Mouse (Mus musculus): ENCODE data around the gene Mipep. TPM values are rescaled to one million over a fixed set of nuclear protein-coding genes. Genes with fewer than 3 reads are reported as not detected.

Mipep gene
- total RNA-seq, 1 experiment = 7.9 TPM

DNA sequence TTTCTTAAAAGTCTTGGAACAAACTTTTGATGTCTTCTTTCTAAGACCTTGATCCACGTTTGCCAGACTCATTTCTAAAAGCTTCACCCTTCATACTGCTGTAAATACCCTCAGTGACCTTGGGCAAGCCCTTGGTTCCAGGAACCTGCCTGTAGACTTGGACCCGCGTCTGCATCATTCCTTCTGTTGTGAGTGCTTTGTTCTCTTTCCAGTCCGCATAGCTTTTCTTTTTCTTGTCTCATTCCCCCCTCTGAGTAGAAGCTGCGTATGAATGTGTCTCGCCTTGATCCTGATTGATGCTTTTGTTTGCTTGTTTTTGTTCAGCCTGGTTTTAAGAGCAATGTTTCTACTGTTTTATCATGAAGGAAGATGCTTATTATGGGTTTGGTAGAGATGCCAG is 52.3 kb downstream of the Mipep start:
- no peaks in the 10 kb centered on the region for H3K9me3 ChIP-seq (ENCODE audit: control insufficient read depth, insufficient read depth, low read depth, low read length)
- in situ Hi-C loops (cut with MboI; ENCODE audit: low sequenced_read_pairs in 2 of 2, unreplicated experiment in 2 of 2) = no loop called here

DNA sequence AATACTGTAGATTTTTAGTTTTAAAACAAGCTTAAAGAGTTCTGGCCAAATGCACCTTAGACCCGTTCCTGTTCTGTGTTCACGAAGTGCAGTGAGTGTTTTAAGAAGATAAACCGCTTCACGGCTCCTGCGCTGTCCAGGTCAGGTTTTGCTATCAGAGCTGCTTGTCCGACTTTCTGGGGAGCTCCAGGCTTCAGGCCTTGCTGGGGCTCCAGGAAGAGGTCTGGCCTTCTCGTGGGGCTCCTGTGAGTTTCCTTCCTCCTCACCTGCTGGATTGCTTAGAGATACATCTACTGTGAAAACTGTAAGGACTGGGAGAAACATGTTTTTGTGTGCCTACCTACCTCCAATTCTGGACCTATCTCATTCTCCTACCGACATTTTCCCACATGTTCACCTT is 55.3 kb downstream of the Mipep start:
- no peak for DNase-seq (ENCODE audit: low read depth, low spot score)
- Histone ChIP-seq H3K4me1 (ENCODE audit: control insufficient read depth in 2 of 2, insufficient read depth in 2 of 2, low read length in 2 of 2, poor library complexity in 1 of 2) (peaks cover 11 to 19% of the 10 kb centered on the region in 2 experiments), H3K27ac (ENCODE audit: insufficient read depth, low read depth, low read length, poor library complexity, severe bottlenecking) (no peak overlapping the region), H3K4me3 (ENCODE audit: insufficient read depth in 1 of 2, low read depth in 1 of 2, low read length in 2 of 2, poor library complexity in 1 of 2, severe bottlenecking in 1 of 2) (no peak overlapping the region), H3K9me3 (ENCODE audit: control insufficient read depth, insufficient read depth, low read depth, low read length) (no peaks in the 10 kb centered on the region), H3K9ac (ENCODE audit: insufficient read depth, low read depth, low read length, poor library complexity, severe bottlenecking) (no peak overlapping the region), H3K36me3 (ENCODE audit: control insufficient read depth, insufficient read depth, low read length, poor library complexity, severe bottlenecking) (no peaks in the 10 kb centered on the region; the same call in 1 of the 2 replicates)
- in situ Hi-C loops (cut with MboI; ENCODE audit: low sequenced_read_pairs in 2 of 2, unreplicated experiment in 2 of 2) = no loop called here
- TF ChIP-seq ZC3H11A (IDR thresholded peaks at IDR 0.05; ENCODE audit: borderline replicate concordance, low read depth, low read length) (no peak), ZNF384 (IDR thresholded peaks at IDR 0.05; ENCODE audit: low read depth, low read length) (no peak), CHD2 (IDR thresholded peaks at IDR 0.05; ENCODE audit: low read depth, low read length) (no peak), HCFC1 (IDR thresholded peaks at IDR 0.05; ENCODE audit: borderline replicate concordance, insufficient read depth, low read length) (no peak), MAFK (IDR thresholded peaks at IDR 0.05; ENCODE audit: insufficient read depth, low read depth, low read length) (no peak)

More for the DNA sequence above, 52.3 kb downstream of the Mipep start:
- H3K4me1 ChIP-seq (ENCODE audit: control insufficient read depth in 2 of 2, insufficient read depth in 2 of 2, low read length in 2 of 2, poor library complexity in 1 of 2) = peaks cover 10 to 18% of the 10 kb centered on the region in 2 experiments
- DNase-seq (ENCODE audit: low read depth, low spot score) = peak; percentile 33
- peak; percentile 59 for TF ChIP-seq CHD2 (IDR thresholded peaks at IDR 0.05; ENCODE audit: low read depth, low read length)
- TF ChIP-seq MAFK (IDR thresholded peaks at IDR 0.05; ENCODE audit: insufficient read depth, low read depth, low read length) = no peak
- no peaks in the 10 kb centered on the region for H3K36me3 ChIP-seq (ENCODE audit: control insufficient read depth, insufficient read depth, low read length, poor library complexity, severe bottlenecking)
- no peak overlapping the region for H3K9ac ChIP-seq (ENCODE audit: insufficient read depth, low read depth, low read length, poor library complexity, severe bottlenecking)
- no peak overlapping the region; the same call in 1 of the 2 replicates for H3K27ac ChIP-seq (ENCODE audit: insufficient read depth, low read depth, low read length, poor library complexity, severe bottlenecking)
- no peak overlapping the region for H3K4me3 ChIP-seq (ENCODE audit: insufficient read depth in 1 of 2, low read depth in 1 of 2, low read length in 2 of 2, poor library complexity in 1 of 2, severe bottlenecking in 1 of 2)

DNA sequence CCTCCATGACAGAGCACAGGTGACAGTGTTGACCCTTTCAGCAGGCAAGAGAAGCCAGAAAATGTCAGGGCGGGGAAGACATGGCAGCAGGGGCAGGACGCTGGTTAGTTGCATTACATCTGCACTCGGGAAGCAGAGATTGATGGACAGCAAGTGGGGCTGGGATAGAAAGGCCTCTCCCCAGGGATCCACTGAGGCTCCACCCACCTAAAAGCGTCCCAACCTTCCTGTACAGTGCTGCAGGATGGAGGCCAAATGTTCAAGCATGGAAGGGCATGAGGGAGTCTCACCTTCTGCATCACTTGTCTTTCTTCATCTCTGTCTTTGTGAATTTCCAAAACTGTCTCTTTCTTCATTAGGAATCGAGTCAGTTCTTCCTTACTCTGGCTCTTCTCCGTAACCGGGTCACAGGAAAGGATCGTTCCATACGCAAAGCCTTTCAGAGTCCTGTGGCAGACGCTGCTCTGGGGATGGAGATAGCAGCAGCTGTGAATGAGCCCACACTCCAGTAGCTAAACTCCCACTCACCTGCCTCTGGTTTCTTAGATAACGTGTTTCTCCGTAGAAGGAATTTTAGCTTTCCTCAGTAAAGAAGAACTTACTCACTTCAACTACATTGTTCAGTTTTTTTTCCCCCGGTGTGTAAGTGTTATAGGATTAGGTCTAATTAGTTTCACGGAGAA is 57.7 kb downstream of the Mipep start:
- H3K36me3 ChIP-seq (ENCODE audit: control insufficient read depth, insufficient read depth, low read length, poor library complexity, severe bottlenecking) = no peaks in the 10 kb centered on the region; the same call in 1 of the 2 replicates
- TF ChIP-seq ZC3H11A (IDR thresholded peaks at IDR 0.05; ENCODE audit: borderline replicate concordance, low read depth, low read length) (no peak), CHD2 (IDR thresholded peaks at IDR 0.05; ENCODE audit: low read depth, low read length) (no peak), HCFC1 (IDR thresholded peaks at IDR 0.05; ENCODE audit: borderline replicate concordance, insufficient read depth, low read length) (no peak), MAFK (IDR thresholded peaks at IDR 0.05; ENCODE audit: insufficient read depth, low read depth, low read length) (no peak), ZNF384 (IDR thresholded peaks at IDR 0.05; ENCODE audit: low read depth, low read length) (no peak)
- no peaks in the 10 kb centered on the region for H3K9me3 ChIP-seq (ENCODE audit: control insufficient read depth, insufficient read depth, low read depth, low read length)
- in situ Hi-C loops (cut with MboI; ENCODE audit: low sequenced_read_pairs in 2 of 2, unreplicated experiment in 2 of 2) = no loop called here
- no peak for DNase-seq (ENCODE audit: low read depth, low spot score)
- no peak overlapping the region for H3K27ac ChIP-seq (ENCODE audit: insufficient read depth, low read depth, low read length, poor library complexity, severe bottlenecking)
- peaks cover 10 to 15% of the 10 kb centered on the region in 2 experiments for H3K4me1 ChIP-seq (ENCODE audit: control insufficient read depth in 2 of 2, insufficient read depth in 2 of 2, low read length in 2 of 2, poor library complexity in 1 of 2)
- no peak overlapping the region for H3K4me3 ChIP-seq (ENCODE audit: insufficient read depth in 1 of 2, low read depth in 1 of 2, low read length in 2 of 2, poor library complexity in 1 of 2, severe bottlenecking in 1 of 2)
- H3K9ac ChIP-seq (ENCODE audit: insufficient read depth, low read depth, low read length, poor library complexity, severe bottlenecking) = no peak overlapping the region

DNA sequence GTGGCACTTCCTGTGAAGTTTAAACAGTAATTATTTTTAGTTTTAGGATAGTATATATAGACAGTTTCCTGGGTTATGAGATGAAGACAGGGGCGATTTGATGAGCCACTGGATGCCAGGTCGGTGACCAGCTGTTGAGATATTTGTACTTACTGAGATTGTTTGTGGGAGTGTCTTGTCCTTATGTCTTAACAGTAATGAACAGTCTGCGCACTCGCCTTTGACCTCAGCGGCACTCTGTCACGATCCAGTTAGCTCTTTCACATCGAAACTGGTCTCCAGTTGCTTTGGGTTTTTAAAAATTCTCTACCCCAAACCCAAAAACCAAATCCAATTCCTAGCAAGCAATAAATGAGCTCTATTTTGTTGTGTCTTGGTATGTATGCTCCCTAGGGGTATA is 59.2 kb downstream of the Mipep start:
- Histone ChIP-seq H3K36me3 (ENCODE audit: control insufficient read depth, insufficient read depth, low read length, poor library complexity, severe bottlenecking) (no peaks in the 10 kb centered on the region; the same call in 1 of the 2 replicates), H3K4me3 (ENCODE audit: insufficient read depth in 1 of 2, low read depth in 1 of 2, low read length in 2 of 2, poor library complexity in 1 of 2, severe bottlenecking in 1 of 2) (no peak overlapping the region), H3K9me3 (ENCODE audit: control insufficient read depth, insufficient read depth, low read depth, low read length) (no peaks in the 10 kb centered on the region), H3K9ac (ENCODE audit: insufficient read depth, low read depth, low read length, poor library complexity, severe bottlenecking) (no peak overlapping the region), H3K4me1 (ENCODE audit: control insufficient read depth in 2 of 2, insufficient read depth in 2 of 2, low read length in 2 of 2, poor library complexity in 1 of 2) (peaks cover 4 to 12% of the 10 kb centered on the region in 2 experiments; a peak in 3 of 4 replicates), H3K27ac (ENCODE audit: insufficient read depth, low read depth, low read length, poor library complexity, severe bottlenecking) (no peak overlapping the region)
- in situ Hi-C loops (cut with MboI; ENCODE audit: low sequenced_read_pairs in 2 of 2, unreplicated experiment in 2 of 2) = no loop called here
- no peak for TF ChIP-seq HCFC1 (IDR thresholded peaks at IDR 0.05; ENCODE audit: borderline replicate concordance, insufficient read depth, low read length)
- no peak for TF ChIP-seq MAFK (IDR thresholded peaks at IDR 0.05; ENCODE audit: insufficient read depth, low read depth, low read length)
- no peak for TF ChIP-seq ZNF384 (IDR thresholded peaks at IDR 0.05; ENCODE audit: low read depth, low read length)
- no peak for TF ChIP-seq ZC3H11A (IDR thresholded peaks at IDR 0.05; ENCODE audit: borderline replicate concordance, low read depth, low read length)
- TF ChIP-seq CHD2 (IDR thresholded peaks at IDR 0.05; ENCODE audit: low read depth, low read length) = no peak
- no peak for DNase-seq (ENCODE audit: low read depth, low spot score)
